Mouse (Mus musculus) heart, embryonic 10.5 days (tissue): ENCODE data around the gene Cflar. TPM values are rescaled to one million over a fixed set of nuclear protein-coding genes. Genes with fewer than 3 reads are reported as not detected.
"Not testable (repeated sequence)": the region's sequence is repeated elsewhere in the genome, so short reads cannot be mapped to it uniquely, and the experiment has no call there.

Source experiments
- DNase-seq: peaks from one replicate; pipeline ENCODE4 v3.0.0-alpha.2; 2017; ENCODE audit warnings: low spot score
- H3K27ac ChIP-seq: fragments of 300-500 bp; sonication (generic); 2 replicates; pipeline ENCODE4 v1.5.1; 2016; ENCODE audit warnings: mild to moderate bottlenecking
- H3K27me3 ChIP-seq: fragments of 300-500 bp; sonication (generic); 2 replicates; pipeline ENCODE4 v1.6.1; 2016; ENCODE audit warnings: mild to moderate bottlenecking; ENCODE audit not compliant: poor library complexity, insufficient read depth, severe bottlenecking
- H3K36me3 ChIP-seq: fragments of 300-500 bp; sonication (generic); 2 replicates; pipeline ENCODE4 v1.6.1; 2016; ENCODE audit warnings: mild to moderate bottlenecking, moderate library complexity
- H3K4me1 ChIP-seq: fragments of 300-500 bp; sonication (generic); 2 replicates; pipeline ENCODE4 v1.6.1; 2016; ENCODE audit warnings: mild to moderate bottlenecking
- H3K4me3 ChIP-seq: fragments of 300-500 bp; sonication (generic); 2 replicates; pipeline ENCODE4 v1.5.1; 2016; ENCODE audit warnings: mild to moderate bottlenecking, moderate library complexity
- H3K9me3 ChIP-seq: fragments of 300-500 bp; sonication (generic); 2 replicates; pipeline ENCODE4 v1.6.1; 2016; ENCODE audit warnings: mild to moderate bottlenecking, moderate library complexity
- WGBS: fragments of 180-500 bp; shearing (Covaris S2); methylation state at CpG from one replicate; pipeline ENCODE4 v1.1.7; 2016; 5-methylcytosine and 5-hydroxymethylcytosine counted together
- polyA plus RNA-seq: library from polyadenylated mRNA; unstranded; fragments of >200 nt; fragmentation: Nextera tagmentation; extraction: Ambion mirVana; gene quantifications from 2 replicates; pipeline ENCODE4 v1.2.1, GENCODE M21; 2016

Cflar gene
- polyA plus RNA-seq, 1 experiment from 2014 or later, result 31.6 TPM

GRCm38 (mm10) chr1:58778226-58778625, 66.9 kb downstream of the Cflar start:
- Histone ChIP-seq H3K27ac (no peak overlapping the region), H3K27me3 (no peaks in the 10 kb centered on the region), H3K4me3 (no peak overlapping the region), H3K4me1 (no peaks in the 10 kb centered on the region), H3K9me3 (peaks cover 3% of the 10 kb centered on the region; the same call in 1 of the 2 replicates), H3K36me3 (no peaks in the 10 kb centered on the region)
- WGBS, result 19% methylated on average over 1 of the region's 1 CpGs
- no peak for DNase-seq

- H3K27ac ChIP-seq, result no peak overlapping the region
- no peak for DNase-seq
- no peaks in the 10 kb centered on the region for H3K36me3 ChIP-seq
- H3K9me3 ChIP-seq, result no peaks in the 10 kb centered on the region
- no peaks in the 10 kb centered on the region for H3K27me3 ChIP-seq
- 87% methylated on average over 2 of the region's 2 CpGs for WGBS
- H3K4me3 ChIP-seq, result no peak overlapping the region
- H3K4me1 ChIP-seq, result no peaks in the 10 kb centered on the region
Observed at GRCm38 (mm10) chr1:58786276-58786675, 75.0 kb downstream of the Cflar start.

- no peaks in the 10 kb centered on the region for H3K27me3 ChIP-seq
- no peak overlapping the region for H3K4me3 ChIP-seq
- H3K36me3 ChIP-seq, result no peaks in the 10 kb centered on the region
- 96% methylated on average over 4 of the region's 4 CpGs for WGBS
- no peak for DNase-seq
- H3K27ac ChIP-seq, result no peak overlapping the region
- no peaks in the 10 kb centered on the region for H3K9me3 ChIP-seq
- H3K4me1 ChIP-seq, result no peaks in the 10 kb centered on the region
Observed at GRCm38 (mm10) chr1:58788410-58788809, 77.1 kb downstream of the Cflar start.

GRCm38 (mm10) chr1:58794705-58795104, 83.4 kb downstream of the Cflar start:
- H3K4me1 ChIP-seq, result peaks cover 4% of the 10 kb centered on the region; the same call in 1 of the 2 replicates
- H3K27me3 ChIP-seq, result no peaks in the 10 kb centered on the region
- H3K9me3 ChIP-seq, result no peaks in the 10 kb centered on the region
- 44% methylated on average over 2 of the region's 2 CpGs for whole genome bisulfite sequencing
- no peak for DNase-seq
- H3K27ac ChIP-seq, result peak overlapping the region; percentile 87
- peaks cover 9% of the 10 kb centered on the region for H3K36me3 ChIP-seq
- H3K4me3 ChIP-seq, result peak overlapping the region; percentile 84

DNA sequence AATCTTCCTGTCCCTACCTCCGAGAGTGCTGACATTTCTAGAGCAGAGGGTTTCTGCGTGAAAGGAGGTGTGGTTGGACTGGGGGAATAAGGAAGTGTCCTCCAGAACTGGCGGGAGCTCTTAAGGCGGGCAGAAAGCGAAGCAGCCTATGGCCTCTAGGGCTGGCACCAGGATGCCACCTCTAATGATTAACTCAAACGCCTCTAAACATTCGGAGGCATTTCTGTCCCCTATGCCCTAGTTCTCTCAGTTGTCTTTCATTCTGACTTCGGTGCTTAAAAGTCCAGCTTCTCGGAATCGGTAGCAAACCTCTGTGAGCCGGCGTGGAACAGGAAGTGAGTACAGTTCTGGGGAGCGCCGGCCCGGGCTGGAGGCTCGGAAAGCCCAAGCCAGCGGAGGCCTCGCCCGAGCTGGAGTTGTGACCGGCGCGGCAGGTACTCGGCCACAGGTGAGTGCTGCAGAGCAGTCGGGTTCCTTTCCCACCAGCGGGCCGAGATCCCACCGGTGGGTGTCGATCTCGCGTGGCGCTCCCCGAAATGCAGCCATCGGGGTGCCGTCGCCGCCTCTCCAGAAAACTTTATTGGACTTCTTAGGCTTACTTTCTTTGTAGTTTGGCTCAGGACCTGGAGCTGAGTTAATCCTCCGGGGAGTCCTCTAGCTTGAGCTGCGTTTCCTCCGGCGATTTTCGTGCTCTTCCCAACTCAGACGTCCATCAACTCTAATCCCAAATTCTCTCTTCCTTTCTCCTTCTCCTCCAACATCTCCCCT, 84.2 kb downstream of the Cflar start, which contains the start of gene Casp8:
Gene Casp8 (plus strand): TSS at position 84 of the 768 bp plus-strand sequence.
- peak; percentile 84 for DNase-seq
- peak within 1 kb of the TSS; percentile 84 for H3K4me3 ChIP-seq
- H3K4me1 ChIP-seq, result peaks cover 4% of the 10 kb centered on the region; the same call in 1 of the 2 replicates
- H3K27ac ChIP-seq, result peak within 1 kb of the TSS; percentile 87
- H3K9me3 ChIP-seq, result no peaks in the 10 kb centered on the region
- peaks cover 9% of the 10 kb centered on the region for H3K36me3 ChIP-seq
- WGBS, result under 1% methylated on average over 42 of the region's 42 CpGs
- H3K27me3 ChIP-seq, result no peaks in the 10 kb centered on the region

GRCm38 (mm10) chr1:58796059-58796363, 84.7 kb downstream of the Cflar start:
- no peaks in the 10 kb centered on the region for H3K9me3 ChIP-seq
- no peak for DNase-seq
- peaks cover 4% of the 10 kb centered on the region; the same call in 1 of the 2 replicates for H3K4me1 ChIP-seq
- H3K36me3 ChIP-seq, result peaks cover 9% of the 10 kb centered on the region
- H3K27ac ChIP-seq, result peak overlapping the region; percentile 87
- 2% methylated on average over 3 of the region's 3 CpGs for WGBS
- no peaks in the 10 kb centered on the region for H3K27me3 ChIP-seq
- peak overlapping the region; percentile 84 for H3K4me3 ChIP-seq

DNA sequence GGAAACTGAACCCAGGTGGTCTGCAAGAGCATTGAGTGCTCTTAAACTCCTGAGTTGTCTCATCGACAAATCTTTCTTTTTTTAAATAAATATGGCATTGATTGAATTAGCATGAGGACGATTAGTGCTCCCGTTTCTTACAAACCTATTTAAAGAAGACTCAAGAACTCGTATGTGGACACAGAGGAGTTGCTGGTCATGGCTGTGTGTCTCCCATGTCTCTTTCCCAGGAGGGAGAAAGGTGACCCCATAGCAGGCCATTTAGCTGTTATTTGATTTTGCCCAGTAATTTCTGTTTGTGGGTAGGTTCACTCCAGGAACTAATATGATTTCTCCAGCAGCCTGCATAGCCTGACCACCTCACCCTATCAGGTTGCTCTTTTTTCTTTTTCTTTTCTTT, 85.5 kb downstream of the Cflar start:
- Histone ChIP-seq H3K27ac (no peak overlapping the region), H3K27me3 (no peaks in the 10 kb centered on the region), H3K9me3 (no peaks in the 10 kb centered on the region), H3K4me3 (no peak overlapping the region), H3K4me1 (peaks cover 4% of the 10 kb centered on the region; the same call in 1 of the 2 replicates), H3K36me3 (peaks cover 9% of the 10 kb centered on the region)
- WGBS, result 79% methylated on average over 4 of the region's 4 CpGs
- no peak for DNase-seq

GRCm38 (mm10) chr1:58797370-58797769, 86.1 kb downstream of the Cflar start:
- Histone ChIP-seq H3K4me3 (no peak overlapping the region), H3K4me1 (peaks cover 4% of the 10 kb centered on the region; the same call in 1 of the 2 replicates), H3K27ac (no peak overlapping the region), H3K36me3 (peaks cover 9% of the 10 kb centered on the region), H3K9me3 (no peaks in the 10 kb centered on the region), H3K27me3 (no peaks in the 10 kb centered on the region)
- no peak for DNase-seq
- 71% methylated on average over 2 of the region's 2 CpGs for WGBS

- Histone ChIP-seq H3K27ac (no peak overlapping the region), H3K4me1 (peaks cover 4% of the 10 kb centered on the region; the same call in 1 of the 2 replicates), H3K9me3 (no peaks in the 10 kb centered on the region), H3K36me3 (peaks cover 9% of the 10 kb centered on the region), H3K4me3 (no peak overlapping the region), H3K27me3 (no peaks in the 10 kb centered on the region)
- WGBS, result 91% methylated on average over 4 of the region's 4 CpGs
- no peak for DNase-seq
Observed at GRCm38 (mm10) chr1:58798911-58799310, 87.6 kb downstream of the Cflar start.

- 77% methylated on average over 7 of the region's 7 CpGs for WGBS
- not testable (repeated sequence) for H3K4me3 ChIP-seq, DNase-seq, H3K36me3 ChIP-seq, H3K9me3 ChIP-seq, H3K27ac ChIP-seq, H3K27me3 ChIP-seq, H3K4me1 ChIP-seq
Observed at GRCm38 (mm10) chr1:58800644-58801043, 89.3 kb downstream of the Cflar start.

- WGBS, result 86% methylated on average over 8 of the region's 8 CpGs
- H3K9me3 ChIP-seq, result no peaks in the 10 kb centered on the region
- H3K27me3 ChIP-seq, result no peaks in the 10 kb centered on the region
- no peak for DNase-seq
- peaks cover 9% of the 10 kb centered on the region for H3K36me3 ChIP-seq
- H3K4me1 ChIP-seq, result no peaks in the 10 kb centered on the region
- H3K27ac ChIP-seq, result no peak overlapping the region
- no peak overlapping the region for H3K4me3 ChIP-seq
Observed at GRCm38 (mm10) chr1:58801558-58802285, 90.4 kb downstream of the Cflar start.

GRCm38 (mm10) chr1:58802322-58803273, 91.3 kb downstream of the Cflar start:
- DNase-seq, result no peak
- Histone ChIP-seq H3K36me3 (peaks cover 9% of the 10 kb centered on the region), H3K27me3 (no peaks in the 10 kb centered on the region), H3K4me3 (no peak overlapping the region), H3K4me1 (no peaks in the 10 kb centered on the region), H3K27ac (no peak overlapping the region), H3K9me3 (no peaks in the 10 kb centered on the region)
- WGBS, result 82% methylated on average over 18 of the region's 18 CpGs
